Mouse (Mus musculus) embryonic fibroblast, embryonic 13.5 days (primary cell): ENCODE measurements around the gene Pde4d.

Experiments used
- CTCF ChIP-seq: IDR thresholded peaks from 2 replicates; pipeline ENCODE4 v1.5.1; 2011; ENCODE audit warnings: mild to moderate bottlenecking, control low read depth, low read length, moderate library complexity, borderline replicate concordance; ENCODE audit not compliant: insufficient read depth
- POLR2A ChIP-seq: IDR thresholded peaks from 2 replicates; pipeline ENCODE4 v1.6.1; 2011; ENCODE audit warnings: low read depth, mild to moderate bottlenecking, control low read depth, low read length, moderate library complexity

DNA sequence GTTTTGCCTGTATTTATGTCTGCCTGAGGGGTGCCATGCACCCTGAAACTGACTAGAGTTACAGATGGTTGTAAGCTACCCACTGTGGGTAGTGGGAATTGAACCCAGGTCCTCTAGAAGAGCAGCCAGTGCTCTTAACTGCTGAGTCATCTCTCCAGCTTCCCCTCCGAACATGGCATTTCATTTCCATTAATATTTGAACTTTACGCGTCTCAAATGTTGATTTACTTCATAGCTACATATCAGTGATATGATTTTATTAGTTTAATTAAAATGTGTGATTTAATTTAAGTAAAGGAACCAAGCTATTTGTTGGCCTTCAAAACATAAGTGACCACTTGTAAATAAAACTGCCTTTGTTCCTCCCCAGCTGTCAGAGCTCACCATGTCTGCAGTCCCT is 1239.4 kb downstream of the Pde4d start:
- no peak for TF ChIP-seq POLR2A
- TF ChIP-seq CTCF, result no peak
